Mouse (Mus musculus) limb, embryonic 14.5 days (tissue): ENCODE measurements around the gene Psmd4. TPM values are rescaled to one million over a fixed set of nuclear protein-coding genes. Genes with fewer than 3 reads are reported as not detected.
A peak's percentile ranks its signal among the peaks of the same experiment; 100 is the strongest.

ENCODE experiments used
- ATAC-seq: fragments of 200-750 bp; cut with Nextera tagmentation; 2 replicates; pipeline ENCODE4 v1.8.0; 2017; ENCODE audit warnings: low read depth, moderate number of reproducible peaks, moderate TSS enrichment; ENCODE audit not compliant: low FRiP score
- DNase-seq: peaks from one replicate; pipeline ENCODE4 v3.0.0-alpha.2; 2015; ENCODE audit warnings: low spot score
- H3K27ac ChIP-seq: fragments of 300-500 bp; sonication (generic); replicated peaks from 2 replicates; pipeline ENCODE4 v1.5.1; 2014; ENCODE audit warnings: low read depth, mild to moderate bottlenecking, low read length, moderate library complexity, mixed read lengths
- H3K27me3 ChIP-seq: fragments of 300-500 bp; sonication (generic); 2 replicates; pipeline ENCODE4 v1.6.1; 2014; ENCODE audit warnings: low read length, mixed read lengths; ENCODE audit not compliant: control insufficient read depth, insufficient read depth
- H3K36me3 ChIP-seq: fragments of 300-500 bp; sonication (generic); 2 replicates; pipeline ENCODE4 v1.6.1; 2014; ENCODE audit warnings: mild to moderate bottlenecking, low read length, moderate library complexity, mixed read lengths; ENCODE audit not compliant: control insufficient read depth, insufficient read depth
- H3K4me1 ChIP-seq: fragments of 300-500 bp; sonication (generic); 2 replicates; pipeline ENCODE4 v1.6.1; 2014; ENCODE audit warnings: antibody characterized with exemption, low read length, mixed read lengths; ENCODE audit not compliant: control insufficient read depth, insufficient read depth
- H3K4me2 ChIP-seq: fragments of 300-500 bp; sonication (generic); replicated peaks from 2 replicates; pipeline ENCODE4 v1.6.1; 2014; ENCODE audit warnings: low read depth, mild to moderate bottlenecking, low read length, moderate library complexity; ENCODE audit not compliant: severe bottlenecking
- H3K4me3 ChIP-seq: fragments of 300-500 bp; sonication (generic); replicated peaks from 2 replicates; pipeline ENCODE4 v1.5.1; 2014; ENCODE audit warnings: low read length
- H3K9ac ChIP-seq: fragments of 300-500 bp; sonication (generic); 2 replicates; pipeline ENCODE4 v1.6.1; 2014; ENCODE audit warnings: mild to moderate bottlenecking, low read depth, low read length, moderate library complexity; ENCODE audit not compliant: severe bottlenecking
- H3K9me3 ChIP-seq: fragments of 300-500 bp; sonication (generic); 2 replicates; pipeline ENCODE4 v1.6.1; 2016; ENCODE audit warnings: low read length; ENCODE audit not compliant: control insufficient read depth
- POLR2A ChIP-seq: fragments of 200-500 bp; IDR thresholded peaks from 2 replicates; pipeline ENCODE4 v1.8.0; 2012; ENCODE audit warnings: inconsistent platforms, mild to moderate bottlenecking, moderate library complexity, borderline replicate concordance; ENCODE audit not compliant: insufficient read depth, insufficient read length; ENCODE audit errors: extremely low read depth
- WGBS: fragments of 180-500 bp; shearing (Covaris S2); extraction: QIAGEN DNeasy Blood & Tissue Kit; methylation state at CpG from one replicate; pipeline ENCODE4 v1.1.7; 2014; 5-methylcytosine and 5-hydroxymethylcytosine counted together
- polyA plus RNA-seq, 2 experiments: library from polyadenylated mRNA; depleted of rRNA in 1 of 2; stranded (reverse) in 1 of 2; unstranded in 1 of 2; fragments of >200 nt; fragmentation: Nextera tagmentation in 1 of 2; extraction: Ambion mirVana in 1 of 2; gene quantifications; 2 replicates each; pipeline versions ENCODE4 v1.2.1 to v1.2.3; 2012 to 2014

Psmd4 gene
- polyA plus RNA-seq, 2 experiments = 249 to 258 TPM

- 90% methylated on average over 9 of the region's 9 CpGs for WGBS
- no peak overlapping the region for H3K27ac ChIP-seq
- TF ChIP-seq POLR2A = no peak
- ATAC-seq = no peak
- no peak overlapping the region for H3K4me2 ChIP-seq
- H3K27me3 ChIP-seq = no peaks in the 10 kb centered on the region
- no peaks in the 10 kb centered on the region for H3K9me3 ChIP-seq
- no peak overlapping the region for H3K9ac ChIP-seq
- DNase-seq = no peak
- no peaks in the 10 kb centered on the region for H3K4me1 ChIP-seq
- peaks cover 95% of the 10 kb centered on the region for H3K36me3 ChIP-seq
- H3K4me3 ChIP-seq = no peak overlapping the region
Measured at GRCm38 (mm10) chr3:95007706-95008105, 34.7 kb downstream of the Psmd4 start.

GRCm38 (mm10) chr3:95005651-95006050, 36.8 kb downstream of the Psmd4 start:
- TF ChIP-seq POLR2A = no peak
- no peaks in the 10 kb centered on the region for H3K4me1 ChIP-seq
- peaks cover 95% of the 10 kb centered on the region for H3K36me3 ChIP-seq
- no peak overlapping the region for H3K4me2 ChIP-seq
- H3K27ac ChIP-seq = no peak overlapping the region
- H3K4me3 ChIP-seq = no peak overlapping the region
- H3K27me3 ChIP-seq = no peaks in the 10 kb centered on the region
- no peaks in the 10 kb centered on the region for H3K9me3 ChIP-seq
- 92% methylated on average over 3 of the region's 3 CpGs for whole genome bisulfite sequencing
- no peak for ATAC-seq
- DNase-seq = no peak
- H3K9ac ChIP-seq = no peak overlapping the region

- no peak for TF ChIP-seq POLR2A
- no peak overlapping the region for H3K27ac ChIP-seq
- H3K9ac ChIP-seq = no peak overlapping the region
- no peaks in the 10 kb centered on the region for H3K9me3 ChIP-seq
- H3K36me3 ChIP-seq = peaks cover 96% of the 10 kb centered on the region
- ATAC-seq (no peak), DNase-seq (no peak)
- no peak overlapping the region for H3K4me2 ChIP-seq
- no peaks in the 10 kb centered on the region for H3K4me1 ChIP-seq
- no peaks in the 10 kb centered on the region for H3K27me3 ChIP-seq
- no peak overlapping the region for H3K4me3 ChIP-seq
Measured at GRCm38 (mm10) chr3:95003273-95003672, 39.1 kb downstream of the Psmd4 start.

GRCm38 (mm10) chr3:95002569-95002968, 39.8 kb downstream of the Psmd4 start:
- Histone ChIP-seq H3K4me1 (no peaks in the 10 kb centered on the region), H3K36me3 (peaks cover 96% of the 10 kb centered on the region)

GRCm38 (mm10) chr3:94996946-94997345, 45.5 kb downstream of the Psmd4 start:
- H3K9me3 ChIP-seq = no peaks in the 10 kb centered on the region
- 0 out of 2 replicates have a peak, but pooled peaks have one; percentile 27 for ATAC-seq
- no peak for TF ChIP-seq POLR2A

More at GRCm38 (mm10) chr3:95002569-95002968, 39.8 kb downstream of the Psmd4 start:
- H3K4me2 ChIP-seq = no peak overlapping the region
- 89% methylated on average over 4 of the region's 4 CpGs for WGBS
- H3K27ac ChIP-seq = no peak overlapping the region
- no peak for ATAC-seq
- no peak overlapping the region for H3K4me3 ChIP-seq
- no peak overlapping the region for H3K9ac ChIP-seq
- H3K9me3 ChIP-seq = no peaks in the 10 kb centered on the region
- TF ChIP-seq POLR2A = no peak
- no peak for DNase-seq
- H3K27me3 ChIP-seq = no peaks in the 10 kb centered on the region

More at GRCm38 (mm10) chr3:94996946-94997345, 45.5 kb downstream of the Psmd4 start:
- Histone ChIP-seq H3K27ac (no peak overlapping the region), H3K36me3 (peaks cover 97% of the 10 kb centered on the region), H3K4me3 (no peak overlapping the region), H3K4me2 (no peak overlapping the region), H3K9ac (no peak overlapping the region), H3K4me1 (no peaks in the 10 kb centered on the region), H3K27me3 (no peaks in the 10 kb centered on the region)
- 42% methylated on average over 2 of the region's 2 CpGs for WGBS
- peak; percentile 89 for DNase-seq
